Mouse (Mus musculus): ENCODE data around the gene Ski. TPM values are rescaled to one million over a fixed set of nuclear protein-coding genes. Genes with fewer than 3 reads are reported as not detected.

The Ski gene
- polyA plus RNA-seq, 1 experiment from 2014 or later: 21.0 TPM

- peak; percentile 65 for DNase-seq (ENCODE audit: low spot score)
- peak overlapping the region; percentile 34; the same call in 1 of the 2 replicates for H3K9ac ChIP-seq (ENCODE audit: low read depth, low read length)
- 47% methylated on average over 16 of the region's 16 CpGs for WGBS
Observed at GRCm38 (mm10) chr4:155122444-155123040, 99.8 kb downstream of the Ski start.

GRCm38 (mm10) chr4:155121915-155122443 is 100.4 kb downstream of the Ski start:
- ATAC-seq (ENCODE audit: low FRiP score): no peak
- no peak overlapping the region for H3K9ac ChIP-seq (ENCODE audit: low read depth, low read length)
- no peaks in the 10 kb centered on the region for H3K9me3 ChIP-seq (ENCODE audit: control insufficient read depth, low read length)
- WGBS: 82% methylated on average over 6 of the region's 6 CpGs
- no peaks in the 10 kb centered on the region for H3K36me3 ChIP-seq (ENCODE audit: control insufficient read depth, insufficient read depth, low read length)
- no peak overlapping the region for H3K4me2 ChIP-seq (replicated peaks; ENCODE audit: low read depth, low read length)
- H3K4me3 ChIP-seq (ENCODE audit: low read depth, low read length): no peak overlapping the region
- DNase-seq (ENCODE audit: low spot score): no peak
- peak overlapping the region; percentile 58 for H3K27ac ChIP-seq (ENCODE audit: low read depth, low read length)
- H3K27me3 ChIP-seq (ENCODE audit: control insufficient read depth, insufficient read depth, low read length): no peaks in the 10 kb centered on the region
- peaks cover 5% of the 10 kb centered on the region; the same call in 1 of the 2 replicates for H3K4me1 ChIP-seq (replicated peaks; ENCODE audit: control insufficient read depth, insufficient read depth, low read length)

More at GRCm38 (mm10) chr4:155122444-155123040, 99.8 kb downstream of the Ski start:
- Histone ChIP-seq H3K4me1 (replicated peaks; ENCODE audit: control insufficient read depth, insufficient read depth, low read length) (peaks cover 5% of the 10 kb centered on the region; the same call in 1 of the 2 replicates), H3K36me3 (ENCODE audit: control insufficient read depth, insufficient read depth, low read length) (no peaks in the 10 kb centered on the region), H3K9me3 (ENCODE audit: control insufficient read depth, low read length) (no peaks in the 10 kb centered on the region), H3K4me3 (ENCODE audit: low read depth, low read length) (no peak overlapping the region), H3K27me3 (ENCODE audit: control insufficient read depth, insufficient read depth, low read length) (no peaks in the 10 kb centered on the region), H3K27ac (ENCODE audit: low read depth, low read length) (peak overlapping the region; percentile 58), H3K4me2 (replicated peaks; ENCODE audit: low read depth, low read length) (no peak overlapping the region)
- ATAC-seq (ENCODE audit: low FRiP score): no peak

GRCm38 (mm10) chr4:155121222-155121621 is 101.2 kb downstream of the Ski start:
- Histone ChIP-seq H3K27me3 (ENCODE audit: control insufficient read depth, insufficient read depth, low read length) (no peaks in the 10 kb centered on the region), H3K36me3 (ENCODE audit: control insufficient read depth, insufficient read depth, low read length) (no peaks in the 10 kb centered on the region), H3K9ac (ENCODE audit: low read depth, low read length) (no peak overlapping the region), H3K4me3 (ENCODE audit: low read depth, low read length) (no peak overlapping the region), H3K4me2 (replicated peaks; ENCODE audit: low read depth, low read length) (no peak overlapping the region), H3K27ac (ENCODE audit: low read depth, low read length) (no peak overlapping the region), H3K4me1 (replicated peaks; ENCODE audit: control insufficient read depth, insufficient read depth, low read length) (peaks cover 3% of the 10 kb centered on the region; the same call in 1 of the 2 replicates), H3K9me3 (ENCODE audit: control insufficient read depth, low read length) (no peaks in the 10 kb centered on the region)
- DNase-seq (ENCODE audit: low spot score) (no peak), ATAC-seq (ENCODE audit: low FRiP score) (no peak)
- 81% methylated on average over 6 of the region's 6 CpGs for WGBS

GRCm38 (mm10) chr4:155120583-155120982 is 101.8 kb downstream of the Ski start:
- Histone ChIP-seq H3K27me3 (ENCODE audit: control insufficient read depth, insufficient read depth, low read length) (no peaks in the 10 kb centered on the region), H3K4me2 (replicated peaks; ENCODE audit: low read depth, low read length) (no peak overlapping the region), H3K4me3 (ENCODE audit: low read depth, low read length) (no peak overlapping the region), H3K9me3 (ENCODE audit: control insufficient read depth, low read length) (no peaks in the 10 kb centered on the region), H3K4me1 (replicated peaks; ENCODE audit: control insufficient read depth, insufficient read depth, low read length) (peaks cover 3% of the 10 kb centered on the region; the same call in 1 of the 2 replicates), H3K27ac (ENCODE audit: low read depth, low read length) (no peak overlapping the region), H3K36me3 (ENCODE audit: control insufficient read depth, insufficient read depth, low read length) (no peaks in the 10 kb centered on the region), H3K9ac (ENCODE audit: low read depth, low read length) (no peak overlapping the region)
- no peak for ATAC-seq (ENCODE audit: low FRiP score)
- DNase-seq (ENCODE audit: low spot score): no peak
- 86% methylated on average over 5 of the region's 5 CpGs for WGBS

GRCm38 (mm10) chr4:155120038-155120437 is 102.4 kb downstream of the Ski start:
- WGBS: 86% methylated on average over 7 of the region's 7 CpGs
- no peak overlapping the region for H3K4me3 ChIP-seq (ENCODE audit: low read depth, low read length)
- no peak overlapping the region for H3K27ac ChIP-seq (ENCODE audit: low read depth, low read length)
- H3K9me3 ChIP-seq (ENCODE audit: control insufficient read depth, low read length): no peaks in the 10 kb centered on the region
- no peak for ATAC-seq (ENCODE audit: low FRiP score)
- no peak for DNase-seq (ENCODE audit: low spot score)
- H3K4me2 ChIP-seq (replicated peaks; ENCODE audit: low read depth, low read length): no peak overlapping the region
- no peak overlapping the region for H3K9ac ChIP-seq (ENCODE audit: low read depth, low read length)
- H3K4me1 ChIP-seq (replicated peaks; ENCODE audit: control insufficient read depth, insufficient read depth, low read length): peaks cover 3% of the 10 kb centered on the region; the same call in 1 of the 2 replicates
- no peaks in the 10 kb centered on the region for H3K27me3 ChIP-seq (ENCODE audit: control insufficient read depth, insufficient read depth, low read length)
- no peaks in the 10 kb centered on the region for H3K36me3 ChIP-seq (ENCODE audit: control insufficient read depth, insufficient read depth, low read length)

- Histone ChIP-seq H3K9ac (ENCODE audit: low read depth, low read length) (no peak overlapping the region), H3K4me1 (replicated peaks; ENCODE audit: control insufficient read depth, insufficient read depth, low read length) (peaks cover 3% of the 10 kb centered on the region; the same call in 1 of the 2 replicates), H3K9me3 (ENCODE audit: control insufficient read depth, low read length) (no peaks in the 10 kb centered on the region), H3K27ac (ENCODE audit: low read depth, low read length) (no peak overlapping the region), H3K27me3 (ENCODE audit: control insufficient read depth, insufficient read depth, low read length) (no peaks in the 10 kb centered on the region), H3K36me3 (ENCODE audit: control insufficient read depth, insufficient read depth, low read length) (no peaks in the 10 kb centered on the region), H3K4me3 (ENCODE audit: low read depth, low read length) (no peak overlapping the region), H3K4me2 (replicated peaks; ENCODE audit: low read depth, low read length) (no peak overlapping the region)
- ATAC-seq (ENCODE audit: low FRiP score) (no peak), DNase-seq (ENCODE audit: low spot score) (no peak)
- 77% methylated on average over 10 of the region's 10 CpGs for WGBS
Observed at GRCm38 (mm10) chr4:155118278-155118677, 104.1 kb downstream of the Ski start.

- no peak overlapping the region for H3K4me2 ChIP-seq (replicated peaks; ENCODE audit: low read depth, low read length)
- DNase-seq (ENCODE audit: low spot score) (no peak), ATAC-seq (ENCODE audit: low FRiP score) (no peak)
- H3K36me3 ChIP-seq (ENCODE audit: control insufficient read depth, insufficient read depth, low read length): no peaks in the 10 kb centered on the region
- H3K4me3 ChIP-seq (ENCODE audit: low read depth, low read length): no peak overlapping the region
- H3K27ac ChIP-seq (ENCODE audit: low read depth, low read length): no peak overlapping the region
- peaks cover 3% of the 10 kb centered on the region; the same call in 1 of the 2 replicates for H3K4me1 ChIP-seq (replicated peaks; ENCODE audit: control insufficient read depth, insufficient read depth, low read length)
- no peak overlapping the region for H3K9ac ChIP-seq (ENCODE audit: low read depth, low read length)
- 72% methylated on average over 6 of the region's 6 CpGs for WGBS
- no peaks in the 10 kb centered on the region for H3K9me3 ChIP-seq (ENCODE audit: control insufficient read depth, low read length)
- H3K27me3 ChIP-seq (ENCODE audit: control insufficient read depth, insufficient read depth, low read length): no peaks in the 10 kb centered on the region
Observed at GRCm38 (mm10) chr4:155117396-155117978, 104.9 kb downstream of the Ski start.

GRCm38 (mm10) chr4:155116607-155117006 is 105.8 kb downstream of the Ski start:
- Histone ChIP-seq H3K4me1 (replicated peaks; ENCODE audit: control insufficient read depth, insufficient read depth, low read length) (no peaks in the 10 kb centered on the region), H3K4me2 (replicated peaks; ENCODE audit: low read depth, low read length) (no peak overlapping the region), H3K9me3 (ENCODE audit: control insufficient read depth, low read length) (no peaks in the 10 kb centered on the region), H3K36me3 (ENCODE audit: control insufficient read depth, insufficient read depth, low read length) (no peaks in the 10 kb centered on the region), H3K27me3 (ENCODE audit: control insufficient read depth, insufficient read depth, low read length) (no peaks in the 10 kb centered on the region), H3K9ac (ENCODE audit: low read depth, low read length) (no peak overlapping the region), H3K27ac (ENCODE audit: low read depth, low read length) (no peak overlapping the region), H3K4me3 (ENCODE audit: low read depth, low read length) (no peak overlapping the region)
- no peak for DNase-seq (ENCODE audit: low spot score)
- 88% methylated on average over 4 of the region's 4 CpGs for WGBS
- no peak for ATAC-seq (ENCODE audit: low FRiP score)

Data from hindbrain, embryonic 11.5 days (tissue).